Mouse (Mus musculus): Measurements from ENCODE around the gene Atp5h.

GRCm38 (mm10) chr11:115457405-115457804 is 37.6 kb upstream of the Atp5h start:
- TF ChIP-seq TAL1 (IDR thresholded peaks at IDR 0.05; ENCODE audit: low read length) (no peak), GATA1 (IDR thresholded peaks at IDR 0.05; ENCODE audit: low read length) (no peak)

All from erythroblast, embryonic 14.5 days (primary cell).